Mouse (Mus musculus) kidney, adult 11 months (tissue): ENCODE data around the gene Prrt4.

ENCODE experiments used
- DNase-seq: peaks from one replicate; pipeline ENCODE4 v3.0.0; 2022

Prrt4 gene

GRCm38 (mm10) chr6:29147407-29148010 lies 31.9 kb downstream of the Prrt4 start:
- no peak for DNase-seq

DNA sequence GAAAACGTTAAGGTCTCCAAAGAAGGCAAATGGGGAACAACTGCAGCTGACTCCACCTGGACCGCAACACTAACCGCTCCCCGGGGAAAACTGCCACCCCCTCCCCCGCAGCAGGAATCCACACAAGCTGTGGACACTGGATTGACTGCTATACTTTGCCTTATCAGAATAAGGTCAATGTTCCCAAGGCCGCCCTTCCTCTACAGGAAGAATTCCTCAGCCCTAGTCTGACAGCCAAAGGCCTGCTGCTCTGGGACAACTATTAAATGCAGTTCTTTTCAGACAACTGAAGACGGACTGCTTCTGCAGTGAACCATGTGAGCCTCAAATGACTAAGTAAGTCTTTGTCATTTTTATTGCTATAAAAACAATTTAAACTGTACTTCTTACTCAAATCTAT lies 32.7 kb downstream of the Prrt4 start:
- no peak for DNase-seq

- no peak for DNase-seq
Observed at GRCm38 (mm10) chr6:29145456-29146307, 33.7 kb downstream of the Prrt4 start.

DNA sequence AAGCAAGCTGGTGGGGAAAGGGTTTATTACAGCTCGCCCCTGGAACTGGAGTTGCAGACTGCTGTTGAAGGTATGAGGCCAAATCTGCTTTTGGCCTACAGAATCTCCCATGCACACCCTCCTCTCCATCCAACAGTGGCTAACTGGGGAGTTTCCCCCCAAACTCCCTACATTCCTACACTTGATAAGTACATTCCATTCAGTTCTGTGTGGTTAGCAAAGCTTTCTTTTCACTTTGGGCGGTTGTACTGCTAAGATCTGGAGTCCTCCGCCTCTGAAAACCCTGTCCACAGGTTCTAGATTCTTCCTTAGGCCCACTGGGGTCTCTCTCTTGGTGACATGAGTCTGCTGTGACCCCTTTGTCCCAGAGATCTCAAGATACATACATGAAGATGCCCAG lies 34.4 kb downstream of the Prrt4 start:
- DNase-seq: no peak

DNA sequence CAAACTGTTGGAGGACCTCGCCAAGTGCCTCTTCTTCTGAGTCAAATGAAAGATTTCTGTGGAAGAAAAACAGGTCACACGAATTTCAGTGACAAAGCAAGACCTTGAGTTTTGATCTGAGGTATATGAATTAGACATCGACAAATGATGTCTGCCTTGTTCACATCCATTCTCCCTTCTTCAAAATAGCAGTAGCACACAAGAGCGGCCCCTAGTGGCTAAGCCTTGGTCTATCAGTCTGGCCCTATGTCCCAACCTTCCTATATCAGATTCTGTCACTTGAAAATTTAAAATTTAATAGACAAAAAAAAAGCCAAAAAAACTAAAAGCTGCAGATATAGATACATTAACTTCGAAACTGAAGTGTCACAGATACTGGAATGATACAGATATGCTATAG lies 35.8 kb downstream of the Prrt4 start:
- DNase-seq: no peak

DNA sequence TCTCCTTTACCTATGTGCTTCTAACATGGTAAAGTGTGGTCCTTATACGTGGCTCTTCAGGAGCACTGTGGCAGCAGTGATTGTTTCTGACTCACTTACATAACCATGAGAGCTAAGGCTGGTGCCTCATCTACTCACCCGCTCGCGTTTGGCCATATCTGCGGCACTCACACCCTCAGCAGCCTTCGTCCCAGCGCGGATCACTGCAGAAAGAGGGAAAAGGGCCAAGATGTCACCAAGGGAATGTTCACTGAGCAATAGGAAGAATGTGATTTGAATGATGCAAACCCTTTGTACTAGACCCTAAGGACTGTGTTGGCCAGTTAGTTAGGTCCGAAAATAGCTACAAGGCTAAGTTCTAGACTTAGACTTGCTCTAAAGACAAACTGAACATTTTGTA lies 41.9 kb downstream of the Prrt4 start:
- DNase-seq: no peak

DNA sequence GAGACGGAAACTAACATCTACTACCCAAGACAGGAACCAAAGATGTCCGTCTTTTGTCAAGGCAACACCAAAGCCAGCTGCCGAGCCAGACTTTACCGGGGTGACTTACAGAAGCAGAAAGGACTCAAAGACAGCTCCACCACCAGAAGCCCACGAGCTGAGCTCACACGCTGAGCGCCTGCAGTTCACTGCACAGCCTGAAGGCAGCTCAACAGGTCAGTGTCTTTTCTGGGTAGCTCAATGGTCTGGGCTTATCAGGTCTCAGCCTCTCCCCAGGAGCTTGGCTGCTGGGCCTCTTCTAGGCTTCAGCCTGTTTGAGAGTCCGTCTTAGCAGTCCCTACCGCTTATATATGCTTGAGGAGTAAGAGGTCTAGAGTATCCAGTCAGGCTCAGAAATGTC lies 46.3 kb downstream of the Prrt4 start:
- no peak for DNase-seq

DNA sequence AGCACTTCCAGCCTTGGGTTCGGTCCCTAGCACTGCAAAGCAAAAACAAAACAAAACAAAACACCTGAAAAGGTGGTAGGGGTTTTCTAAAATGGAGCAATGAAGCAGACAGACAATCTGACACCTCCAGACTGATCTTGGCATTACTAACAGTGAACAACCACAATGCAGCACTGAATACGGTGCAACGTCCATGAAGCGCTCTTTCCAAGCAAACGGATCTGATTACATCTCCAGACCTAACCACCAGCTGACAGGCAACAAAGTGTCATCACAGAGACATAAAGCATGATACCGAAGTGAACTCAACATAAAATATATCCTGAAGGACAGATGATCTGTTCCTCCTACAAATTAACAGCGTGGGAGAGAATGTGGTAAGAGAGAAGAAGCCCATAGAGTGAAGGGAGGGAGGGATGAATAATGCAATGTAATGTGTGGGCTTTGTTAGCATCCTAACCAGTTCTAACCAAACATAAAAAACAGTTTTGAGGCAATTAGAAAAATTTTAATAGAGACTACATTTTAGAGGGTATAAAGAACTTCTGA lies 52.4 kb downstream of the Prrt4 start:
- DNase-seq: no peak

- no peak for DNase-seq
Observed at GRCm38 (mm10) chr6:29119990-29120389, 59.4 kb downstream of the Prrt4 start.
